Mouse (Mus musculus): Measurements from ENCODE around the gene Med21.

- TF ChIP-seq CTCF (IDR thresholded peaks at IDR 0.05) (no peak), EP300 (IDR thresholded peaks at IDR 0.05) (no peak)
Measured at GRCm38 (mm10) chr6:146650013-146650412, 7.7 kb downstream of the Med21 start.

Measured in lung, postnatal 0 days (tissue).